Mouse (Mus musculus) liver, embryonic 14.5 days (tissue): Measurements from ENCODE around the gene Dazap2. TPM values are rescaled to one million over a fixed set of nuclear protein-coding genes. Genes with fewer than 3 reads are reported as not detected.

ENCODE experiments used
- ATAC-seq: fragments of 200-750 bp; cut with Nextera tagmentation; 2 replicates; pipeline ENCODE4 v1.8.0; 2017; ENCODE audit warnings: moderate number of reproducible peaks, mild to moderate bottlenecking, moderate library complexity; ENCODE audit not compliant: insufficient read depth
- DNase-seq, 3 experiments: peaks; one replicate each; pipeline ENCODE4 v3.0.0-alpha.2; 2012 to 2013; ENCODE audit warnings: low read depth in 3 of 3, low spot score in 3 of 3
- H3K27ac ChIP-seq: fragments of 300-500 bp; sonication (generic); 2 replicates; pipeline ENCODE4 v1.5.1; 2014; ENCODE audit warnings: moderate library complexity, mild to moderate bottlenecking, control low read depth, inconsistent platforms
- H3K27me3 ChIP-seq: fragments of 300-500 bp; sonication (generic); 2 replicates; pipeline ENCODE4 v1.6.1; 2014; ENCODE audit warnings: mild to moderate bottlenecking, low read length, moderate library complexity; ENCODE audit not compliant: control insufficient read depth, insufficient read depth
- H3K36me3 ChIP-seq: fragments of 300-500 bp; sonication (generic); replicated peaks from 2 replicates; pipeline ENCODE4 v1.6.1; 2014; ENCODE audit warnings: low read depth; ENCODE audit not compliant: control insufficient read depth, insufficient read depth
- H3K4me1 ChIP-seq, 2 experiments: fragments of 200-500 bp in 1 of 2; fragments of 300-500 bp in 1 of 2; sonication (generic) in 1 of 2; replicated peaks; 2 replicates each; pipeline ENCODE4 v1.6.1; 2012 to 2014; ENCODE audit warnings: antibody characterized with exemption in 1 of 2, inconsistent platforms in 1 of 2, low read length in 1 of 2; ENCODE audit not compliant: control insufficient read depth in 2 of 2, insufficient read depth in 2 of 2
- H3K4me2 ChIP-seq: fragments of 300-500 bp; sonication (generic); 2 replicates; pipeline ENCODE4 v1.6.1; 2014; ENCODE audit warnings: low read depth, mild to moderate bottlenecking, control low read depth, moderate library complexity
- H3K4me3 ChIP-seq, 2 experiments: fragments of 200-500 bp in 1 of 2; fragments of 300-500 bp in 1 of 2; sonication (generic) in 1 of 2; 2 replicates each; pipeline ENCODE4 v1.5.1; 2012 to 2014; ENCODE audit warnings: low read depth in 2 of 2, low read length in 2 of 2, mild to moderate bottlenecking in 2 of 2, control low read depth in 1 of 2, inconsistent platforms in 1 of 2, moderate library complexity in 1 of 2; ENCODE audit not compliant: insufficient read depth in 1 of 2
- H3K9ac ChIP-seq: fragments of 300-500 bp; sonication (generic); replicated peaks from 2 replicates; pipeline ENCODE4 v1.6.1; 2014; ENCODE audit warnings: mild to moderate bottlenecking, control low read depth, moderate library complexity
- H3K9me3 ChIP-seq: fragments of 300-500 bp; sonication (generic); 2 replicates; pipeline ENCODE4 v1.6.1; 2016; ENCODE audit warnings: low read length, mixed read lengths; ENCODE audit not compliant: control insufficient read depth
- CTCF ChIP-seq: IDR thresholded peaks from 2 replicates; pipeline ENCODE4 v1.5.1; 2016; ENCODE audit warnings: antibody characterized with exemption, low read depth, control low read depth
- EP300 ChIP-seq: IDR thresholded peaks from 2 replicates; pipeline ENCODE4 v1.6.1; 2016; ENCODE audit warnings: antibody characterized with exemption, low read depth
- WGBS: fragments of 180-500 bp; shearing (Covaris S2); extraction: QIAGEN DNeasy Blood & Tissue Kit; methylation state at CpG from one replicate; pipeline ENCODE4 v1.1.7; 2014; ENCODE audit not compliant: insufficient replicate concordance; 5-methylcytosine and 5-hydroxymethylcytosine counted together
- polyA plus RNA-seq, 2 experiments: library from polyadenylated mRNA; depleted of rRNA in 1 of 2; stranded (reverse) in 1 of 2; unstranded in 1 of 2; fragments of >200 nt; fragmentation: Nextera tagmentation in 1 of 2; extraction: Ambion mirVana in 1 of 2; gene quantifications; 2 replicates each; pipeline versions ENCODE4 v1.2.1 to v1.2.3; 2012 to 2014

Gene Dazap2
- polyA plus RNA-seq, 2 experiments: 107 to 178 TPM

GRCm38 (mm10) chr15:100664813-100665274, 49.7 kb downstream of the Dazap2 start:
- H3K36me3 ChIP-seq: no peaks in the 10 kb centered on the region
- H3K4me2 ChIP-seq: no peak overlapping the region; the same call in 1 of the 2 replicates
- no peak for ATAC-seq
- H3K4me1 ChIP-seq: peaks cover 0 to 47% of the 10 kb centered on the region in 2 experiments
- DNase-seq: no peak
- no peak overlapping the region for H3K4me3 ChIP-seq
- WGBS: 35% methylated on average over 9 of the region's 9 CpGs
- no peak overlapping the region for H3K9ac ChIP-seq
- no peaks in the 10 kb centered on the region for H3K27me3 ChIP-seq
- TF ChIP-seq EP300: no peak
- TF ChIP-seq CTCF: no peak
- no peak overlapping the region for H3K27ac ChIP-seq
- no peaks in the 10 kb centered on the region for H3K9me3 ChIP-seq

GRCm38 (mm10) chr15:100665411-100666218, 50.5 kb downstream of the Dazap2 start:
- Histone ChIP-seq H3K4me1 (peaks cover 0 to 48% of the 10 kb centered on the region in 2 experiments), H3K27ac (no peak overlapping the region), H3K4me3 (0 out of 4 replicates have a peak overlapping the region, but pooled peaks of 1 of the 2 experiments have one; percentile 19), H3K4me2 (peak overlapping the region; percentile 1), H3K27me3 (no peaks in the 10 kb centered on the region), H3K9me3 (no peaks in the 10 kb centered on the region), H3K9ac (no peak overlapping the region), H3K36me3 (no peaks in the 10 kb centered on the region)
- no peak for DNase-seq
- TF ChIP-seq EP300 (no peak), CTCF (no peak)
- 25% methylated on average over 9 of the region's 9 CpGs for WGBS
- no peak for ATAC-seq

GRCm38 (mm10) chr15:100666219-100666696, 51.1 kb downstream of the Dazap2 start:
- Histone ChIP-seq H3K27ac (no peak overlapping the region), H3K27me3 (no peaks in the 10 kb centered on the region), H3K4me3 (peak overlapping the region in 1 of 2 experiments; percentile 19; a peak in 1 of 4 replicates), H3K4me2 (peak overlapping the region; percentile 1), H3K9ac (no peak overlapping the region), H3K4me1 (peaks cover 0 to 48% of the 10 kb centered on the region in 2 experiments), H3K36me3 (no peaks in the 10 kb centered on the region), H3K9me3 (no peaks in the 10 kb centered on the region)
- DNase-seq: no peak
- 2% methylated on average over 7 of the region's 7 CpGs for WGBS
- TF ChIP-seq EP300 (no peak), CTCF (no peak)
- no peak for ATAC-seq

- Histone ChIP-seq H3K9ac (no peak overlapping the region), H3K9me3 (no peaks in the 10 kb centered on the region), H3K4me2 (peak overlapping the region; percentile 1), H3K4me1 (peaks cover 0 to 48% of the 10 kb centered on the region in 2 experiments), H3K27ac (no peak overlapping the region), H3K36me3 (no peaks in the 10 kb centered on the region), H3K27me3 (no peaks in the 10 kb centered on the region), H3K4me3 (peak overlapping the region; percentile 6 to 17; a peak in 3 of 4 replicates)
- WGBS: 4% methylated on average over 12 of the region's 12 CpGs
- TF ChIP-seq EP300 (no peak), CTCF (no peak)
- DNase-seq: no peak
- ATAC-seq: no peak
Observed at GRCm38 (mm10) chr15:100666851-100667250, 51.7 kb downstream of the Dazap2 start.

GRCm38 (mm10) chr15:100667420-100667819, 52.3 kb downstream of the Dazap2 start:
- ATAC-seq (no peak), DNase-seq (no peak)
- Histone ChIP-seq H3K4me2 (peak overlapping the region; percentile 1), H3K36me3 (no peaks in the 10 kb centered on the region), H3K27ac (no peak overlapping the region), H3K27me3 (no peaks in the 10 kb centered on the region), H3K4me3 (peak overlapping the region; percentile 1 to 17; a peak in 2 of 4 replicates), H3K9ac (no peak overlapping the region), H3K9me3 (no peaks in the 10 kb centered on the region), H3K4me1 (peaks cover 0 to 48% of the 10 kb centered on the region in 2 experiments)
- no peak for TF ChIP-seq CTCF
- no peak for TF ChIP-seq EP300
- 31% methylated on average over 6 of the region's 6 CpGs for WGBS
